Mouse (Mus musculus): ENCODE measurements around the gene Akr1c14.
"Not testable (repeated sequence)": the region's sequence is repeated elsewhere in the genome, so short reads cannot be mapped to it uniquely, and the experiment has no call there.

The Akr1c14 gene

DNA sequence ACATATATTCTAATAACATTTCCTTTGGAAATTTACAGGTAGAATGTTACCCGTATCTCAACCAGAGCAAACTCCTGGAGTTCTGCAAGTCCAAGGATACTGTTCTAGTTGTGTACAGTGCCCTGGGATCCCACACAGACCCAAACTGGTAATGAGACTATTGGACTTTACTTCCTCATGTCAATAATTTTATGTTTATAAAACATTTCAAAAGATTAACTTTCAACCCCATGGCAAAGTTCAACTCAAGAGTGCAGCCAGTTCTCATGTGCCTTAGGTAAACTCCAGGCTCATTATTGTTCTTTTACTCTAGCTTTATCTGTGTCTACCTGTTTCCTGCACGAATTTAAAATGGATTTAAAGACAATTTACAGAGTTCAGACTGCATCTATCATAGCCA, at the start of gene Akr1c14:
TSS of gene Akr1c14 (plus strand) at position 293 of the 400 bp plus-strand sequence.
- DNase-seq (ENCODE audit: low read depth, low spot score), result no peak

DNA sequence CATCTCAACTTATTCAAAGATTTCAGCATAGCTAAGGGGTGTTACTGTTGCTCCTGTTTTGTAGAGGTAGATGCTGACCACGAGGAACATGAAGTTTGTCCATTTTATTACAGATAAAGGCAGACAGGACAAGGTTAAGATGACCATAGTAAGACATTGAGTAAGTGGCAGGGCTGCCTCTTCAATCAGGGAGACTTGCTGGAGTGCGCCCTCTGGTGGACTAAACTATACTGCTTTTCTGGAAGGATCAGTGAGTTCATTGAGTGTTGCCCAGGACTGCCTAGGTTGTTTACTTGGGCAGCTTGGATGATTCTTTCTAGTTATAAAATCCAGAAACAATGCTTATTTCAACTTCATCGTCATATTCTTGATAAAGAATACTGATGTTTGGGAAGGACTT, 47.1 kb upstream of the Akr1c14 start:
- DNase-seq (ENCODE audit: low read depth, low spot score), result peak; percentile 76

GRCm38 (mm10) chr13:4010784-4011183, 38.0 kb upstream of the Akr1c14 start:
- DNase-seq (ENCODE audit: low read depth, low spot score), result no peak

DNA sequence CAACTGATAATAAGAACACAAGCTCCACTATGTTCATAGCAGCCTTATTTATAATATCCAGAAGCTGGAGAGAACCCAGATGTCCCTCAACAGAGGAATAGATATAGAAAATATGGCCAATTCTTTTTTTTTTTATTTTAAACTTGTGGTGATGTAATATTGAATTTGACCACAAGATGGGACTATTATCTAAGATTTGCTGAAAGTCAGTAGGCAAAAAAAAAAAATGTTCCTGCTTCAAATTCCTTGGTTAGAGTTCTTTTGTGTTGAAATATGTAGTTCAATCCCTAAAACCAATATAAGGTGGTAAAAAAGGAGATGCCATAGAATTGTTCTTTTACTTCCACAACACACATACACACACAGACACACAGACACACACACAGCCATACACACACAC, 35.0 kb upstream of the Akr1c14 start:
- no peak for DNase-seq (ENCODE audit: low read depth, low spot score)

DNA sequence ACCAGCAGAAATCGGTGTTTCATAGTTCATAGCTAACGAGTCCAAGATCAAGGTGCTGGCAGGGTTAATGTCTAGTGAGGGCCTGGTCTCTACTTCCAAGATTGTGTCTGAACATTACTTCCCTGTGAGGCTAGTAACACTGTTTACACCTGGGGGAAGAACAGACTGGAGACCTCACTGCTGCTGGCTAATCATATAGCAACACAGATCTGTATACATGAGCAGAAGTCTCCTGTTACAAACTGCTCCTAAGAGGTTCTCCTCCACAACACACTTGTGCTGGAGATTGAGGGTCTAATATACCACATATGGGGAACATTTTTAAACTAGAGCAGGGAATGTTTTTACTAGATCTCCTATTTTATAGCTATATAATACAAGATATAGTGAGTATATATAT, 18.9 kb upstream of the Akr1c14 start:
- DNase-seq (ENCODE audit: low read depth, low spot score), result no peak

- no peak for DNase-seq (ENCODE audit: low read depth, low spot score)
Observed at GRCm38 (mm10) chr13:4032512-4032911, 16.3 kb upstream of the Akr1c14 start.

GRCm38 (mm10) chr13:4035052-4035451, 13.8 kb upstream of the Akr1c14 start:
- no peak for DNase-seq (ENCODE audit: low read depth, low spot score)

DNA sequence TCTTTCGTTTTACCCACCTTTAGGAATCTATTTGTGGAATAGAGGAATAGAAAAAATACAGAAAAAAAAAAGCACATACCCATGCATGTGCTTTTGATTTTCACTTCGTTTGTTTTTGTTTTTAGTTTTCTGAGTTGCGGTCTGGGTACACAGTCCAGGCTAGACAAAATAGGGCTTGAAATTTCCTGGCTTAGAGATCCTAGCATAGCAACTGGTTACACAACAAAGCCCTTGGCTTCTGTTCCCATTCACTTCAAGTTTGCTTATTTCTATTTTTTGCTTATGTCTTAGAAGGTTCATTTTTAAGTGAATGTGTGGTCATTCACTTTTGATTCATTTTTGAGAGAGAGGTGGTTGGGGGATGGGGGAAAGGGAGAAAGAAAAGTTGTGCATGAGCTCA, 2.7 kb upstream of the Akr1c14 start:
- DNase-seq (ENCODE audit: low read depth, low spot score), result no peak

- DNase-seq (ENCODE audit: low read depth, low spot score), result peak; percentile 63
Observed at GRCm38 (mm10) chr13:4046841-4047240, 2.0 kb upstream of the Akr1c14 start.

GRCm38 (mm10) chr13:4048226-4048625, 585 bp upstream of the Akr1c14 start:
- no peak for DNase-seq (ENCODE audit: low read depth, low spot score)

- no peak for DNase-seq (ENCODE audit: low read depth, low spot score)
Observed at GRCm38 (mm10) chr13:4049655-4050054, 844 bp downstream of the Akr1c14 start.

- DNase-seq (ENCODE audit: low read depth, low spot score), result peak; percentile 96
Observed at GRCm38 (mm10) chr13:4055450-4055849, 6.6 kb downstream of the Akr1c14 start.

GRCm38 (mm10) chr13:4056211-4056610, 7.4 kb downstream of the Akr1c14 start:
- DNase-seq (ENCODE audit: low read depth, low spot score), result no peak

GRCm38 (mm10) chr13:4058239-4058638, 9.4 kb downstream of the Akr1c14 start:
- DNase-seq (ENCODE audit: low read depth, low spot score), result not testable (repeated sequence)

DNA sequence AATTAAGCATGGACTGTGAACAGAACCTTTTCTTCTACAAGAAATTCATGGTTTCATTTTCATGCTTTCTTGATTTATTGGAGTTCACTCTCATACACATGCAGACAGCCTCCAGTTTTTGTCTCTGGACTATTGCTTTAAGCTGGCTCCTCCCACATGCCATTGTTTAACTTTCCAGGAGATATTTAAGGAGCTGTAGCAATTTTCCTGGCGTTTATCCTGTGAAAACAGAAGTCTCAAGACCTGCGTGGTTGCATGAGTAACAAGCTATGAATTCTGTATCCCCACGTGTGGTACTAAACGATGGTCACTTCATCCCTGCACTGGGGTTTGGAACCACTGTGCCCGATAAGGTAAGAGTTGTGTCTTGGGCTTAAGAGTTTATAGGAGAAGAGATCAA, 10.6 kb downstream of the Akr1c14 start:
- no peak for DNase-seq (ENCODE audit: low read depth, low spot score)

DNA sequence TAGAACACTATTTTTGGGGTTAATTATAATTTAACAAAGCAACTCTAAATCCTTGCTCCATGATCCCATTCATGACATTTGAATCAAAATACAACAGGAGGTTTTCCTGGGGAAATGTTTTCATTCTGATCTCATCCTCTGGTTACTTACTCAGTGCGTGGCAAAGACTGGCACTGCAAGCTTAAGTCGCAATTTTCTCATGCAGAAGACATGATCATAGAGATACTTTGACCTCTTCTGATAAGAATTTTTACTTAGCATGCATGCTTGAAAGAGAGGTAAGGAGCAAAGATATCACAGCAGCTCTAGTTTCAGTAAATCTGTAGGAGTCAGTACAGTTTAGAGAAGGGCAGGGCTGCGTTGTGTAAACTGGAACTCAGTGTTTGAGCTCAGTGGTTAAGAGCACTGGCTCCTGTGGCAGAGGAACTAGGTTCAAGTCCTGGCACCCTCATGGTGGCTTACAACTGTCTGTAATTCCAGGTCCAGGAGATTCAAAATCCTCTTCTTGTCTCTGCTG, 11.5 kb downstream of the Akr1c14 start:
- DNase-seq (ENCODE audit: low read depth, low spot score), result no peak

GRCm38 (mm10) chr13:4076517-4077435, 28.0 kb downstream of the Akr1c14 start:
- no peak for DNase-seq (ENCODE audit: low read depth, low spot score)

DNA sequence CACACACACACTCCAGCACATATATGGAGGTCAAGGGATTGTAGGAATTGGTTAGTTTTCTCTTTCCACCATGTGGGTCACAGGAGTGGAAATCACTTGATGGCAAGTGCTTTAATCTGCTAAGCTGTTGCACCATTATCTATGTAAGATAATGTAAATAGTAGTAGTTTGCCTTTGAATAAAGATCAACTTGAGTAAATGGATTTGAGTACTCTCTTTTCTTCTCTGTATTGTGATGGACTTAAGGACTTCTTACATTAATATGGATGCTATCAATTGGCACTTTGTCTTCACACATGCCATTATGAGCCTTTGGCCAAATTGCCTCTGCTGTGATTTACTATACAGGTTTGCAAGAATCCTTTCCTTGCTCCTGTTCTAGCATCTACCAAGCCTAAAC, 31.1 kb downstream of the Akr1c14 start:
- no peak for DNase-seq (ENCODE audit: low read depth, low spot score)

GRCm38 (mm10) chr13:4101691-4102090, 52.9 kb downstream of the Akr1c14 start:
- DNase-seq (ENCODE audit: low read depth, low spot score), result no peak

GRCm38 (mm10) chr13:4102721-4103120, 53.9 kb downstream of the Akr1c14 start:
- DNase-seq (ENCODE audit: low read depth, low spot score), result no peak

DNA sequence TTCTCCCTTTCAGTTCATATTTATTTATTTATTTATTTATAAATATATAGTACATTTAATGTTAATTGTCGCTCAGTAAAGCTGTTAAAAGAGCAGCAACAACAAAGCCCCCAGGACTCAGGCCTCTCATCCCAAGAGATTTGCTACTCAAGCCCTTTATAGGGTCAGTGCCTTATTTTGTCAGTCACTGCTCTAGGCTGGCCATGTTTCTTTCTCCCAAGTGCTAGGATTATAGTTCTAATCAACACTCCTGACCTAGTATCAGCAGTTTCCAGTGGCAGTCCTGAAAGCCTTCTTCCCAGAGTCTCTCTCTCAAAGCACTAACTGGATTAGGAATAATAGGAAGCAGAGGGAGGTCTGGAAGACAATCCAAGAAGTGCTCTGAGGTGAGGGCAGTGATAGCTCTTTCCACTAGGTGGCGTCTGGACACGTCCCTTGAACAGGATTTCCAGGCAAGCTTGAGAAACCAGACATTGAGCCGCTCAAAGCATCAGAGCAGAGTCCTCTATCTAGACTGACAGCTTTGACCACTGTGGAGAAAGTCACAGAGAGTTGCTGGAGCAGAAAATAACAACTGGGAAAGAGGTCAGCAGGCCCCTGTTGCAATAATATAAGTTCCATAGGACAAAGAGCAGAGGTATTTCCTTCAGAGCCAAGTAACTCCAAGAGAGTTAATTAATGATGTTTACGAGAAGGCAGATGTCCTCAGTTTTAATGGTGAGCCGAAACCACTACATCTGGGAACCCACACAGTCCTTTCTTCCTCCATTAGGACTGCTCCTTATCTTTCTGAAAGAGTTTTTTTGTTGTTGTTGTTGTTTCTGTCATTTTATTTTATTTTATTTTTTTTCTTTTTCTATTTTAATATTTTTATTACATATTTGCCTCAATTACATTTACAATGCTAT, 61.7 kb downstream of the Akr1c14 start:
- peak; percentile 80 for DNase-seq (ENCODE audit: low read depth, low spot score)
